Comparison of ENCODE assay signal across 9 mouse cellular contexts in genomic region chr7:28601029-28601428, GRCm38 (mm10). TPM values are rescaled to one million over a fixed set of nuclear protein-coding genes. Genes with fewer than 3 reads are reported as not detected.
DNase-seq lines count a peak whose midpoint lies in the region; ATAC-seq and TF ChIP-seq lines count a peak whose summit lies in the region.
"Had no signal": no experiment of that assay in that cellular context is flagged by ENCODE, and none has a peak within 500 bp of the region (broad histone marks: within the 10 kb centered on the region; RNA-seq: fewer than 3 reads in every experiment).

No protein-coding gene starts in this region.

- ATAC-seq in midbrain, postnatal 0 days (ENCODE audit: low FRiP score) = no peak

- TF ChIP-seq CTCF in heart, adult 2 months (IDR thresholded peaks at IDR 0.05) = peak; percentile 89
- peak; percentile 92 for TF ChIP-seq CTCF in ES-Bruce4 (IDR thresholded peaks at IDR 0.05; ENCODE audit: low read depth, low read length)
- TF ChIP-seq CTCF in midbrain, postnatal 0 days (IDR thresholded peaks at IDR 0.05) = peak; percentile 84

- peaks cover 4% of the 10 kb centered on the region for H3K4me1 ChIP-seq in heart, adult 2 months (ENCODE audit: control insufficient read depth, insufficient read depth, low read length)
- H3K4me1 ChIP-seq in ES-Bruce4 (ENCODE audit: control insufficient read depth, insufficient read depth, low read length) = peaks cover 3% of the 10 kb centered on the region
- peaks cover 10% of the 10 kb centered on the region for H3K4me1 ChIP-seq in midbrain, postnatal 0 days (ENCODE audit: insufficient read depth, low read length)

- no peaks in the 10 kb centered on the region for H3K36me3 ChIP-seq in heart, adult 2 months (ENCODE audit: control insufficient read depth, insufficient read depth, low read length)
- no peaks in the 10 kb centered on the region for H3K36me3 ChIP-seq in ES-Bruce4 (ENCODE audit: control insufficient read depth, insufficient read depth, low read length, poor library complexity, severe bottlenecking)
- H3K36me3 ChIP-seq in midbrain, postnatal 0 days (ENCODE audit: insufficient read depth, low read length) = no peaks in the 10 kb centered on the region
- H3K36me3 ChIP-seq: lung, embryonic 15.5 days had no signal

- H3K9ac ChIP-seq in heart, adult 2 months (ENCODE audit: low read depth, low read length) = no peak overlapping the region
- H3K9ac ChIP-seq in ES-Bruce4 (ENCODE audit: low read depth, poor library complexity, severe bottlenecking) = no peak overlapping the region
- H3K9ac ChIP-seq in midbrain, postnatal 0 days (replicated peaks; ENCODE audit: low read length, poor library complexity, severe bottlenecking) = no peak overlapping the region
- H3K9ac ChIP-seq: lung, embryonic 15.5 days had no signal

- intact Hi-C loops in heart, adult 2 months (cut with DNase I) = loop anchor here (1.0 to 10.0 kb wide), 5 partner anchors 33 to 155 kb away; no protein-coding TSS in a partner anchor
- intact Hi-C loops in heart, postnatal 25 days (cut with DNase I) = loop anchor here (1.0 to 2.0 kb wide), 4 partner anchors 33 to 155 kb away; no protein-coding TSS in a partner anchor
- intact Hi-C loops in gastrocnemius, postnatal 36 days (cut with DNase I) = loop anchor here (1.0 to 5.0 kb wide), 3 partner anchors 34 to 126 kb away; no protein-coding TSS in a partner anchor

- TF ChIP-seq POLR2A in heart, adult 2 months (IDR thresholded peaks at IDR 0.05; ENCODE audit: insufficient read depth, low read depth, low read length) = no peak
- TF ChIP-seq POLR2A in ES-Bruce4 (IDR thresholded peaks at IDR 0.05; ENCODE audit: insufficient read depth, low read length) = no peak

- H3K79me2 ChIP-seq in heart, adult 2 months (replicated peaks; ENCODE audit: control insufficient read depth, insufficient read depth, low read length) = no peaks in the 10 kb centered on the region

- DNase-seq in heart, adult 2 months = peak; percentile 58 to 75
- DNase-seq in heart, postnatal 25 days (ENCODE audit: low spot score) = no peak
- DNase-seq in cerebellum, adult 18-20 months = peak; percentile 72 to 79
- peak; percentile 41 to 44 for DNase-seq in gastrocnemius, postnatal 36 days
- DNase-seq in layer of hippocampus, postnatal 36 days = peak; percentile 68 to 72
- DNase-seq in midbrain, postnatal 0 days (ENCODE audit: low spot score) = peak; percentile 68
- peak; percentile 67 to 86 for DNase-seq in spleen, postnatal 4 days (ENCODE audit: low spot score in 2 of 2)

- H3K27me3 ChIP-seq in heart, adult 2 months (ENCODE audit: control insufficient read depth, insufficient read depth, low read length) = no peaks in the 10 kb centered on the region
- no peaks in the 10 kb centered on the region for H3K27me3 ChIP-seq in ES-Bruce4 (ENCODE audit: control insufficient read depth, insufficient read depth, low read length, poor library complexity, severe bottlenecking)
- H3K27me3 ChIP-seq in midbrain, postnatal 0 days (ENCODE audit: insufficient read depth, low read length) = no peaks in the 10 kb centered on the region
- H3K27me3 ChIP-seq: lung, embryonic 15.5 days had no signal

- peak; percentile 77; the same call in 1 of the 2 replicates for TF ChIP-seq EP300 in heart, adult 2 months (IDR thresholded peaks at IDR 0.05; ENCODE audit: insufficient read depth, low read depth, low read length)
- no peak for TF ChIP-seq EP300 in ES-Bruce4 (IDR thresholded peaks at IDR 0.05; ENCODE audit: insufficient read depth, low read depth, low read length)

- WGBS in heart, adult 2 months = 7% methylated on average over 11 of the region's 11 CpGs
- WGBS in midbrain, postnatal 0 days = 12% methylated on average over 11 of the region's 11 CpGs

- no peak overlapping the region for H3K27ac ChIP-seq in heart, adult 2 months
- no peak overlapping the region for H3K27ac ChIP-seq in ES-Bruce4 (ENCODE audit: insufficient read depth, low read length)
- H3K27ac ChIP-seq in midbrain, postnatal 0 days (ENCODE audit: low read depth, low read length) = no peak overlapping the region
- H3K27ac ChIP-seq: lung, embryonic 15.5 days had no signal

- no peak overlapping the region for H3K4me3 ChIP-seq in heart, adult 2 months
- H3K4me3 ChIP-seq in ES-Bruce4 (ENCODE audit: low read depth, low read length) = no peak overlapping the region
- no peak overlapping the region for H3K4me3 ChIP-seq in midbrain, postnatal 0 days (ENCODE audit: low read depth, low read length)
- H3K4me3 ChIP-seq: lung, embryonic 15.5 days had no signal

- no peaks in the 10 kb centered on the region for H3K9me3 ChIP-seq in ES-Bruce4 (replicated peaks; ENCODE audit: control insufficient read depth, insufficient read depth, low read length, poor library complexity, severe bottlenecking)
- H3K9me3 ChIP-seq in midbrain, postnatal 0 days (ENCODE audit: low read length) = no peaks in the 10 kb centered on the region
- H3K9me3 ChIP-seq: lung, embryonic 15.5 days had no signal

- H3K4me2 ChIP-seq in midbrain, postnatal 0 days (ENCODE audit: low read depth, low read length, poor library complexity, severe bottlenecking) = no peak overlapping the region
- H3K4me2 ChIP-seq: lung, embryonic 15.5 days had no signal

RNA-seq across cellular contexts. Expression of gene Pak4, which starts 3.0 kb away (rescaled TPM):
- 1 to 10 TPM; 8.8 to 9.4 TPM for total RNA-seq in heart, adult 2 months (2021)
- polyA plus RNA-seq in heart, adult 2 months (2012; rRNA removed) = 6.4 and 7.6 TPM in 2 replicates
- total RNA-seq in heart, postnatal 25 days (2021) = 1 to 10 TPM; 8.4 to 8.8 TPM
- 64.4 and 75.1 TPM in 2 replicates for polyA plus RNA-seq in ES-Bruce4 (2011; ENCODE audit: insufficient read depth, insufficient read length, low read depth, missing spikeins)
- 1 to 10 TPM; 1.8 to 2.5 TPM for total RNA-seq in gastrocnemius, postnatal 36 days (2021)
- total RNA-seq in layer of hippocampus, postnatal 36 days (2021) = 10 to 100 TPM; 15.1 to 15.8 TPM
- 13.3 and 19.8 TPM in 2 replicates for total RNA-seq in midbrain, postnatal 0 days (2014; rRNA removed)
- polyA plus RNA-seq in midbrain, postnatal 0 days (2015; fragmentation: Nextera tagmentation; extraction: Ambion mirVana) = 8.9 and 9.6 TPM in 2 replicates

RNA-seq across cellular contexts. Expression of gene Samd4b, which starts 3.1 kb away (rescaled TPM):
- total RNA-seq in heart, adult 2 months (2021) = 10 to 100 TPM; 21.9 to 22.4 TPM
- 38.8 and 46.1 TPM in 2 replicates for polyA plus RNA-seq in heart, adult 2 months (2012; rRNA removed)
- 10 to 100 TPM; 22.6 to 22.8 TPM for total RNA-seq in heart, postnatal 25 days (2021)
- 86.0 and 94.1 TPM in 2 replicates for polyA plus RNA-seq in ES-Bruce4 (2011; ENCODE audit: insufficient read depth, insufficient read length, low read depth, missing spikeins)
- total RNA-seq in gastrocnemius, postnatal 36 days (2021) = 10 to 100 TPM; 11.6 to 13.9 TPM
- 10 to 100 TPM; 66.4 to 79.4 TPM for total RNA-seq in layer of hippocampus, postnatal 36 days (2021)
- total RNA-seq in midbrain, postnatal 0 days (2014; rRNA removed) = 48.2 and 56.0 TPM in 2 replicates
- 17.6 and 19.2 TPM in 2 replicates for polyA plus RNA-seq in midbrain, postnatal 0 days (2015; fragmentation: Nextera tagmentation; extraction: Ambion mirVana)

RNA-seq across cellular contexts. Expression of gene Acp7, which starts 30.1 kb away (rescaled TPM):
- not detected for total RNA-seq in heart, adult 2 months (2021)
- 0.49 TPM in 1 of 2 replicates, not detected in the other for polyA plus RNA-seq in heart, adult 2 months (2012; rRNA removed)
- not detected for total RNA-seq in heart, postnatal 25 days (2021)
- polyA plus RNA-seq in ES-Bruce4 (2011; ENCODE audit: insufficient read depth, insufficient read length, low read depth, missing spikeins) = 1.4 and 1.8 TPM in 2 replicates
- not detected for total RNA-seq in gastrocnemius, postnatal 36 days (2021)
- 1 to 10 TPM; 1.2 to 1.7 TPM for total RNA-seq in layer of hippocampus, postnatal 36 days (2021)
- 1.3 and 2.6 TPM in 2 replicates for total RNA-seq in midbrain, postnatal 0 days (2014; rRNA removed)
- 0.22 and 0.55 TPM in 2 replicates for polyA plus RNA-seq in midbrain, postnatal 0 days (2015; fragmentation: Nextera tagmentation; extraction: Ambion mirVana)
- polyA plus RNA-seq: lung, embryonic 15.5 days had no signal

RNA-seq across cellular contexts. Expression of gene Nccrp1, which starts 54.0 kb away (rescaled TPM):
- total RNA-seq in heart, adult 2 months (2021) = not detected
- not detected in 2 replicates for polyA plus RNA-seq in heart, adult 2 months (2012; rRNA removed)
- total RNA-seq in heart, postnatal 25 days (2021) = not detected
- polyA plus RNA-seq in ES-Bruce4 (2011; ENCODE audit: insufficient read depth, insufficient read length, low read depth, missing spikeins) = 4.5 and 6.4 TPM in 2 replicates
- total RNA-seq in gastrocnemius, postnatal 36 days (2021) = not detected
- total RNA-seq in layer of hippocampus, postnatal 36 days (2021) = under 1 TPM; 0.48 to 0.52 TPM
- total RNA-seq in midbrain, postnatal 0 days (2014; rRNA removed) = 1.4 TPM in 1 of 2 replicates, not detected in the other
- polyA plus RNA-seq in midbrain, postnatal 0 days (2015; fragmentation: Nextera tagmentation; extraction: Ambion mirVana) = 0.16 and 0.47 TPM in 2 replicates
- polyA plus RNA-seq: lung, embryonic 15.5 days had no signal
